Mouse (Mus musculus) MEL (cell line): ENCODE results near the gene Evc2.

Source experiments
- CTCF ChIP-seq, 3 experiments: IDR thresholded peaks in 2 of 3; conservative IDR thresholded peaks in 1 of 3; 2 replicates each; pipeline ENCODE4 v1.5.1; 2011 to 2012; ENCODE audit warnings: low read length in 3 of 3, low read depth in 2 of 3, mild to moderate bottlenecking in 2 of 3, improper control_type of control experiment in 1 of 3, inconsistent platforms in 1 of 3, mixed read lengths in 1 of 3, moderate library complexity in 1 of 3; ENCODE audit not compliant: control insufficient read depth in 1 of 3, insufficient read depth in 1 of 3, poor library complexity in 1 of 3, severe bottlenecking in 1 of 3
- GATA1 ChIP-seq: IDR thresholded peaks from 2 replicates; pipeline ENCODE4 v1.6.1; 2011; ENCODE audit warnings: low read depth, low read length, improper control_type of control experiment
- HCFC1 ChIP-seq: IDR thresholded peaks from 2 replicates; pipeline ENCODE4 v1.6.1; 2012; ENCODE audit warnings: low read depth, mild to moderate bottlenecking, inconsistent platforms, low read length, improper control_type of control experiment, moderate library complexity
- POLR2A ChIP-seq, 2 experiments: IDR thresholded peaks; 2 replicates each; pipeline ENCODE4 v1.6.1; 2011 to 2012; ENCODE audit warnings: low read length in 2 of 2, mild to moderate bottlenecking in 2 of 2, control low read depth in 1 of 2, improper control_type of control experiment in 1 of 2, low read depth in 1 of 2, moderate library complexity in 1 of 2; ENCODE audit not compliant: control insufficient read depth in 1 of 2, insufficient read depth in 1 of 2, poor library complexity in 1 of 2
- TCF12 ChIP-seq: IDR thresholded peaks from 2 replicates; pipeline ENCODE4 v1.6.1; 2014; ENCODE audit warnings: low read depth, mild to moderate bottlenecking, inconsistent platforms, low read length, improper control_type of control experiment, moderate library complexity
- ZNF384 ChIP-seq: IDR thresholded peaks from 2 replicates; pipeline ENCODE4 v1.6.1; 2012; ENCODE audit warnings: low read depth, mild to moderate bottlenecking, inconsistent platforms, low read length, improper control_type of control experiment

DNA sequence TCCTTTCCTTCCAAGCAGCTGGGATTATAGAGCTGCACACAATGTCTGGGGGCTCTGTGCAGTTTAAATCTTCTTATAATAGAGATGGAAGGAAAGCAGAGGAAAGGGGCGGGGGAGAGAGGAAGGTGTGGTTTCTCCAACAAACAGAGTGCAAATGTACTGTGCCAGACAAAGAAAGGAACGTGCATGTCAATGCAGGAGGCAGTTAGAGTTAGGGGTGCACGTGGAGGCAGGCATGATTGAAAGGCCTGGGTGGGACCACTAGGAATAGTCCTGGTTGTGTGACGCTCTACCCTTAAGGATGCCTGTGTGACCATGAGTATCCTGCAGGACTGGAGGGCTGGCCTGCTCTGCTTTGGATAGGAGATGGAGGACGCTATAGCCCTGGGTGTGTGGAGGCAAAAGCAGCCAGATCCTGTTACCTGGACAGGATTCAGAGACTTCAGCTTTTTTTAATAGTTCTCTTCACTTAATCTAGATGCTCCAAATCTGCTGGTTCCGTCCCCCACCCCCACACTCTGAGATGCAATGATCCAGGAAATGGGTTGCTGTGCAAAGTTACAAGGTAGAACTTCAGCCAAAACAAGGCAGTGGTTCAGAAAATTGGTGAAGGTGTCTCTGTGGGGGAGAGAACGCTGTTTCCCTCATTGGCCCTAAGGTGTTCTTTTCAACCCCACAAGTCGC, 7.7 kb upstream of the Evc2 start:
- no peak for TF ChIP-seq ZNF384
- no peak for TF ChIP-seq TCF12
- no peak for TF ChIP-seq POLR2A (IDR thresholded peaks at IDR 0.05; ENCODE audit: control insufficient read depth in 1 of 2, insufficient read depth in 1 of 2, low read depth in 1 of 2, low read length in 2 of 2, poor library complexity in 1 of 2)
- no peak for TF ChIP-seq GATA1
- TF ChIP-seq HCFC1: no peak
- TF ChIP-seq CTCF (IDR thresholded peaks at IDR 0.05 in 2 of 3, conservative IDR thresholded peaks at IDR 0.05 in 1 of 3; ENCODE audit: control insufficient read depth in 1 of 3, insufficient read depth in 1 of 3, low read depth in 2 of 3, low read length in 3 of 3, poor library complexity in 1 of 3, severe bottlenecking in 1 of 3): no peak
